Mouse (Mus musculus) hindbrain, embryonic 11.5 days (tissue): Measurements from ENCODE around the gene Vipr2. TPM values are rescaled to one million over a fixed set of nuclear protein-coding genes. Genes with fewer than 3 reads are reported as not detected.

Source experiments
- ATAC-seq: fragments of 200-750 bp; cut with Nextera tagmentation; 2 replicates; pipeline ENCODE4 v1.8.0; 2017; ENCODE audit warnings: mild to moderate bottlenecking, moderate TSS enrichment, moderate library complexity; ENCODE audit not compliant: low FRiP score
- DNase-seq: peaks from one replicate; pipeline ENCODE4 v3.0.0-alpha.2; 2015; ENCODE audit warnings: low spot score
- H3K27ac ChIP-seq: fragments of 300-500 bp; sonication (generic); 2 replicates; pipeline ENCODE4 v1.5.1; 2014; ENCODE audit warnings: mild to moderate bottlenecking, low read depth, low read length
- H3K27me3 ChIP-seq: fragments of 300-500 bp; sonication (generic); 2 replicates; pipeline ENCODE4 v1.6.1; 2014; ENCODE audit warnings: mild to moderate bottlenecking, low read length, moderate library complexity, mixed read lengths; ENCODE audit not compliant: control insufficient read depth, insufficient read depth
- H3K36me3 ChIP-seq: fragments of 300-500 bp; sonication (generic); 2 replicates; pipeline ENCODE4 v1.6.1; 2014; ENCODE audit warnings: mild to moderate bottlenecking, low read length, moderate library complexity, mixed read lengths; ENCODE audit not compliant: control insufficient read depth, insufficient read depth
- H3K4me1 ChIP-seq: fragments of 300-500 bp; sonication (generic); replicated peaks from 2 replicates; pipeline ENCODE4 v1.6.1; 2014; ENCODE audit warnings: low read length, mixed read lengths; ENCODE audit not compliant: control insufficient read depth, insufficient read depth
- H3K4me2 ChIP-seq: fragments of 300-500 bp; sonication (generic); replicated peaks from 2 replicates; pipeline ENCODE4 v1.6.1; 2014; ENCODE audit warnings: mild to moderate bottlenecking, low read depth, low read length
- H3K4me3 ChIP-seq: fragments of 300-500 bp; sonication (generic); 2 replicates; pipeline ENCODE4 v1.5.1; 2014; ENCODE audit warnings: low read depth, low read length
- H3K9ac ChIP-seq: fragments of 300-500 bp; sonication (generic); 2 replicates; pipeline ENCODE4 v1.6.1; 2014; ENCODE audit warnings: low read depth, low read length
- H3K9me3 ChIP-seq: fragments of 300-500 bp; sonication (generic); 2 replicates; pipeline ENCODE4 v1.6.1; 2016; ENCODE audit warnings: low read length; ENCODE audit not compliant: control insufficient read depth
- WGBS: fragments of 180-500 bp; shearing (Covaris S2); extraction: QIAGEN DNeasy Blood & Tissue Kit; methylation state at CpG from one replicate; pipeline ENCODE4 v1.1.7; 2014; 5-methylcytosine and 5-hydroxymethylcytosine counted together
- polyA plus RNA-seq: library from polyadenylated mRNA; unstranded; fragments of >200 nt; fragmentation: Nextera tagmentation; extraction: Ambion mirVana; gene quantifications from 2 replicates; pipeline ENCODE4 v1.2.1, GENCODE M21; 2014

Gene Vipr2
- polyA plus RNA-seq, 1 experiment from 2014 or later = 2.3 TPM

GRCm38 (mm10) chr12:116159223-116159622 is 81.7 kb downstream of the Vipr2 start:
- Histone ChIP-seq H3K4me1 (no peaks in the 10 kb centered on the region), H3K27ac (no peak overlapping the region), H3K4me3 (no peak overlapping the region), H3K4me2 (no peak overlapping the region), H3K9ac (no peak overlapping the region), H3K27me3 (no peaks in the 10 kb centered on the region), H3K9me3 (no peaks in the 10 kb centered on the region), H3K36me3 (no peaks in the 10 kb centered on the region)
- no peak for ATAC-seq
- no peak for DNase-seq
- 87% methylated on average over 5 of the region's 5 CpGs for WGBS

GRCm38 (mm10) chr12:116159695-116160094 is 82.2 kb downstream of the Vipr2 start:
- no peak overlapping the region for H3K27ac ChIP-seq
- no peak overlapping the region for H3K4me2 ChIP-seq
- no peak overlapping the region for H3K4me3 ChIP-seq
- 94% methylated on average over 2 of the region's 2 CpGs for WGBS
- DNase-seq (no peak), ATAC-seq (no peak)
- H3K4me1 ChIP-seq = no peaks in the 10 kb centered on the region
- no peaks in the 10 kb centered on the region for H3K27me3 ChIP-seq
- no peaks in the 10 kb centered on the region for H3K9me3 ChIP-seq
- H3K36me3 ChIP-seq = no peaks in the 10 kb centered on the region
- no peak overlapping the region for H3K9ac ChIP-seq

GRCm38 (mm10) chr12:116165368-116165767 is 87.8 kb downstream of the Vipr2 start:
- H3K9me3 ChIP-seq = no peaks in the 10 kb centered on the region
- no peak overlapping the region for H3K4me2 ChIP-seq
- H3K4me1 ChIP-seq = no peaks in the 10 kb centered on the region
- no peak overlapping the region for H3K27ac ChIP-seq
- H3K4me3 ChIP-seq = no peak overlapping the region
- H3K27me3 ChIP-seq = no peaks in the 10 kb centered on the region
- DNase-seq (no peak), ATAC-seq (no peak)
- no peak overlapping the region for H3K9ac ChIP-seq
- H3K36me3 ChIP-seq = no peaks in the 10 kb centered on the region

- H3K9me3 ChIP-seq = no peaks in the 10 kb centered on the region
- H3K36me3 ChIP-seq = no peaks in the 10 kb centered on the region
- WGBS = 88% methylated on average over 5 of the region's 5 CpGs
- no peak overlapping the region for H3K4me3 ChIP-seq
- H3K4me2 ChIP-seq = no peak overlapping the region
- H3K27me3 ChIP-seq = no peaks in the 10 kb centered on the region
- no peak overlapping the region for H3K27ac ChIP-seq
- DNase-seq = no peak
- no peak overlapping the region for H3K9ac ChIP-seq
- H3K4me1 ChIP-seq = no peaks in the 10 kb centered on the region
- ATAC-seq = no peak
Observed at GRCm38 (mm10) chr12:116169666-116170065, 92.1 kb downstream of the Vipr2 start.

GRCm38 (mm10) chr12:116176930-116177329 is 99.4 kb downstream of the Vipr2 start:
- H3K4me1 ChIP-seq = no peaks in the 10 kb centered on the region
- H3K9me3 ChIP-seq = no peaks in the 10 kb centered on the region
- DNase-seq (no peak), ATAC-seq (no peak)
- WGBS = 95% methylated on average over 3 of the region's 3 CpGs
- no peaks in the 10 kb centered on the region for H3K36me3 ChIP-seq
- no peak overlapping the region for H3K27ac ChIP-seq
- no peak overlapping the region for H3K4me2 ChIP-seq
- no peak overlapping the region for H3K9ac ChIP-seq
- H3K27me3 ChIP-seq = no peaks in the 10 kb centered on the region
- no peak overlapping the region for H3K4me3 ChIP-seq

GRCm38 (mm10) chr12:116181436-116182050 is 104.0 kb downstream of the Vipr2 start:
- no peaks in the 10 kb centered on the region for H3K27me3 ChIP-seq
- no peak overlapping the region for H3K27ac ChIP-seq
- no peak overlapping the region for H3K4me3 ChIP-seq
- ATAC-seq (no peak), DNase-seq (no peak)
- no peaks in the 10 kb centered on the region for H3K4me1 ChIP-seq
- H3K36me3 ChIP-seq = no peaks in the 10 kb centered on the region
- no peaks in the 10 kb centered on the region for H3K9me3 ChIP-seq
- 83% methylated on average over 4 of the region's 4 CpGs for WGBS
- no peak overlapping the region for H3K4me2 ChIP-seq
- no peak overlapping the region for H3K9ac ChIP-seq

GRCm38 (mm10) chr12:116182376-116182775 is 104.8 kb downstream of the Vipr2 start:
- no peaks in the 10 kb centered on the region for H3K4me1 ChIP-seq
- H3K36me3 ChIP-seq = no peaks in the 10 kb centered on the region
- H3K9ac ChIP-seq = no peak overlapping the region
- no peak overlapping the region for H3K4me3 ChIP-seq
- H3K27me3 ChIP-seq = no peaks in the 10 kb centered on the region
- no peak overlapping the region for H3K27ac ChIP-seq
- H3K9me3 ChIP-seq = no peaks in the 10 kb centered on the region
- ATAC-seq (no peak), DNase-seq (no peak)
- no peak overlapping the region for H3K4me2 ChIP-seq

- Histone ChIP-seq H3K4me2 (no peak overlapping the region), H3K36me3 (no peaks in the 10 kb centered on the region), H3K9me3 (no peaks in the 10 kb centered on the region), H3K9ac (no peak overlapping the region), H3K4me3 (no peak overlapping the region), H3K27me3 (no peaks in the 10 kb centered on the region), H3K27ac (no peak overlapping the region), H3K4me1 (no peaks in the 10 kb centered on the region)
- 84% methylated on average over 6 of the region's 6 CpGs for WGBS
- DNase-seq (no peak), ATAC-seq (no peak)
Observed at GRCm38 (mm10) chr12:116183212-116183935, 105.8 kb downstream of the Vipr2 start.

- Histone ChIP-seq H3K9ac (no peak overlapping the region), H3K9me3 (no peaks in the 10 kb centered on the region), H3K4me3 (no peak overlapping the region), H3K27me3 (no peaks in the 10 kb centered on the region), H3K4me2 (no peak overlapping the region), H3K4me1 (no peaks in the 10 kb centered on the region; the same call in 1 of the 2 replicates), H3K27ac (no peak overlapping the region), H3K36me3 (no peaks in the 10 kb centered on the region)
- DNase-seq (no peak), ATAC-seq (no peak)
- 30% methylated on average over 6 of the region's 6 CpGs for WGBS
Observed at GRCm38 (mm10) chr12:116193952-116194351, 116.4 kb downstream of the Vipr2 start.
